Mouse (Mus musculus) heart, postnatal 0 days (tissue): Measurements from ENCODE around the gene Rorc.

ENCODE experiments used
- CTCF ChIP-seq: IDR thresholded peaks from 2 replicates; pipeline ENCODE4 v1.5.1; 2016; ENCODE audit warnings: antibody characterized with exemption, control low read depth, low read depth
- EP300 ChIP-seq: IDR thresholded peaks from 2 replicates; pipeline ENCODE4 v1.6.1; 2016; ENCODE audit warnings: antibody characterized with exemption, low read depth

DNA sequence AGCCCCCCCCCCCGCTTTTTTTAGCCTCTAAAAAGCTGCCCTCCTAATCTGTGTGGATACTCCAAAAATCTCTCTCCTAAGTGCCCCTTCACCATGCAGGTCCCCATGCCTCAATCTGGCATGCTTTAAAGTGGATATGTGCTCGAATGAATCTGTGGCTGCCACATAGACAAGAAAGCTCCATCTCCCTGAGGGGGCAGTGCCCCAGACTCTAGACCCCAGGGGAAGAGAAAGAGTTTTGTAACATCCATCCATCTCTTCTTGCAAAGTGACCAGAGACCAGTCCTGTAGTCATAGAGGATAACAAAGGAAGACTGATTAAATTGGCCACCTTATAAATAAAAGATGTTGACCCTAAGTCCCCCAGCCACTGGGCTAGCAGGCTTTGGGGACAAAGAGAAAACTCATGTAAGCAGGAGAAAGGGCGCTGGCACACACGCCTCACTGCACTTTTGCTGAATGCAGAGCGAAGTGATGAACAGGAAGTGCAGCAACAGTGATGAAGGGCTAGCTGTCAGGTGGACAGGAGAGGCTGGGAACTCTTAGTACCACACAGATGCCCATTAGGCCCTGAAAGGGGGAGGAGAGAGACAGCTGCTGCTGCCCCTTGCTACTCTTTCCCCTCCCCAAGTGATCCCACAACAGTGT, 27.2 kb downstream of the Rorc start:
- no peak for TF ChIP-seq EP300
- TF ChIP-seq CTCF, result no peak
